Mouse (Mus musculus) thymus, postnatal 0 days (tissue): ENCODE measurements around the gene Rapgef4. TPM values are rescaled to one million over a fixed set of nuclear protein-coding genes. Genes with fewer than 3 reads are reported as not detected.

Source experiments
- DNase-seq: peaks from one replicate; pipeline ENCODE4 v3.0.0-alpha.2; 2015; ENCODE audit warnings: low spot score
- polyA plus RNA-seq: library from polyadenylated mRNA; unstranded; fragments of >200 nt; fragmentation: Nextera tagmentation; extraction: Ambion mirVana; gene quantifications from 2 replicates; pipeline ENCODE4 v1.2.1, GENCODE M21; 2015

Gene Rapgef4
- polyA plus RNA-seq, 1 experiment from 2014 or later: 4.2 TPM

GRCm38 (mm10) chr2:72267390-72267789, 286.4 kb downstream of the Rapgef4 start:
- DNase-seq: no peak

- DNase-seq: no peak
Observed at GRCm38 (mm10) chr2:72269651-72270341, 288.8 kb downstream of the Rapgef4 start.

GRCm38 (mm10) chr2:72278247-72278873, 297.3 kb downstream of the Rapgef4 start:
- DNase-seq: no peak

- no peak for DNase-seq
Observed at GRCm38 (mm10) chr2:72280524-72280923, 299.5 kb downstream of the Rapgef4 start.

GRCm38 (mm10) chr2:72281971-72282370, 300.9 kb downstream of the Rapgef4 start:
- DNase-seq: peak; percentile 71

GRCm38 (mm10) chr2:72282733-72283132, 301.7 kb downstream of the Rapgef4 start:
- peak; percentile 35 for DNase-seq

- DNase-seq: no peak
Observed at GRCm38 (mm10) chr2:72284689-72285088, 303.6 kb downstream of the Rapgef4 start.

GRCm38 (mm10) chr2:72285256-72285887, 304.3 kb downstream of the Rapgef4 start, which contains the start of gene Map3k20:
Gene Map3k20, plus strand, starts transcription at chr2:72285637.
- DNase-seq: peak; percentile 48

GRCm38 (mm10) chr2:72285888-72286661, 305.0 kb downstream of the Rapgef4 start:
- DNase-seq: no peak

- DNase-seq: no peak
Observed at GRCm38 (mm10) chr2:72287142-72287541, 306.1 kb downstream of the Rapgef4 start.

GRCm38 (mm10) chr2:72288932-72289534, 308.0 kb downstream of the Rapgef4 start:
- no peak for DNase-seq

- DNase-seq: no peak
Observed at GRCm38 (mm10) chr2:72291103-72291502, 310.1 kb downstream of the Rapgef4 start.

GRCm38 (mm10) chr2:72292573-72292972, 311.5 kb downstream of the Rapgef4 start:
- no peak for DNase-seq

GRCm38 (mm10) chr2:72294994-72295393, 314.0 kb downstream of the Rapgef4 start:
- DNase-seq: no peak

GRCm38 (mm10) chr2:72296984-72297715, 316.1 kb downstream of the Rapgef4 start:
- DNase-seq: no peak

- DNase-seq: no peak
Observed at GRCm38 (mm10) chr2:72297716-72298082, 316.7 kb downstream of the Rapgef4 start.

GRCm38 (mm10) chr2:72298406-72298805, 317.4 kb downstream of the Rapgef4 start:
- peak; percentile 61 for DNase-seq

- no peak for DNase-seq
Observed at GRCm38 (mm10) chr2:72301194-72301916, 320.3 kb downstream of the Rapgef4 start.

- no peak for DNase-seq
Observed at GRCm38 (mm10) chr2:72305738-72306137, 324.7 kb downstream of the Rapgef4 start.
